Mouse (Mus musculus): ENCODE results near the gene Art3. TPM values are rescaled to one million over a fixed set of nuclear protein-coding genes. Genes with fewer than 3 reads are reported as not detected.

The Art3 gene
- 0.71 and 0.74 TPM in 2 replicates for total RNA-seq (2012; rRNA removed)

DNA sequence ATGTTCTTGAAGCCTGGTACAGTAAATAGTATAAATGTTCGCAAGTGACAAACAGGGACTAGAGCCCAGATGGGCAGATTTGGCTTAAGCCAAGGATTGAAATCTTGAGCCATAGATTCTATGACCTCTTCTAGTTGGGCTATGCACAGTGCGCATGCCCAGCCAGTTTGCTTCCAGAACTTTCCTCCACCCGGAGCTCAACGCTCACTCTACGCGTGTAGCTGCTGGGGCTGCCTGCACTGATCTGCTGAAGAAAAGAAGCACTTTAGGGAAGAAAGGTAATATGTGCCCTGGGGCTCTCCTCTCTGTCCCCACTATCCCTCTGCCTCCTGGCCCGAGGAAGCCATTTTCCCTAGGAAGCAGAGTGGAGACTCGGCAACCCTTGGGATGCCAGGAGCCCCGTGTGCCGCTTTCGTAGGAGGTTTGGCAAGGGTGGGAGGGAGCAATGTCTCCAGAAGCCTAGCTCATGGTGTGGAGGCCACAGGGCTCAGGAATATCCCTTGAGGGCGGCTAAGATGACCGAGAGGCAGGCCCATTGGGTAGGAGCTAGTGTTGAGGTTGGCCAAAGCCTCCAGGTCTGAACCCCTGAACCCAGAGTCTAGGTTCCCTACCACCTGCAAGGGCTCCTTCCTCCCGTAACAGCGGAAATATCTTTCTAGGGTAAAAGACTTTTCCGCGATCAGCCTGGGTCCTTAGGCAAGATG lies at the start of gene Art3:
TSS of gene Art3 (plus strand) at position 193 of the 704 bp plus-strand sequence.
- H3K27ac ChIP-seq (ENCODE audit: insufficient read depth, low read depth, low read length, poor library complexity, severe bottlenecking) = no peak within 1 kb of the TSS
- TF ChIP-seq ZC3H11A (IDR thresholded peaks at IDR 0.05; ENCODE audit: borderline replicate concordance, low read depth, low read length) = no peak
- no peak for TF ChIP-seq CHD2 (IDR thresholded peaks at IDR 0.05; ENCODE audit: low read depth, low read length)
- TF ChIP-seq MAFK (IDR thresholded peaks at IDR 0.05; ENCODE audit: insufficient read depth, low read depth, low read length) = no peak
- no peak for TF ChIP-seq HCFC1 (IDR thresholded peaks at IDR 0.05; ENCODE audit: borderline replicate concordance, insufficient read depth, low read length)
- no peak for TF ChIP-seq ZNF384 (IDR thresholded peaks at IDR 0.05; ENCODE audit: low read depth, low read length)

DNA sequence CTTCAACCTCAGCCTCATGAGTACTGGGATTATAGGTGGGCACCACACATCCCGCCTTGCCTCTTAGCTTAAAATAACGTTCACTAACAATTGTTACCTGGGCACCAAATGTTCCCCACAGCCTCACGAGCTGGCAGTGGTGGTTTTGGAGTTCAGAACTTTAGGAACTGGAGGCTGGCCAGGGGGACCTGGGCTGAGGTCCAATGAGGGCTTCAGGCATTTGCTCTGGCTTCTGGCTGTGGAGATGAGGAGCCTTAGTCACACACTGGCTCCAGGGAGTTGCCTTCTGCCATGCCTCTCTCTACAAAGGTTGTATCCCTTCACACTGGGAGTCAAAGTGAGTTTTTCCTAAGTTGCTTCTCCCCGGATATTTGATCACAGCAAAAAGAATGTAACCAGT lies 49.1 kb upstream of the Art3 start:
- no peak for DNase-seq (ENCODE audit: low read depth, low spot score)
- in situ Hi-C loops (cut with MboI; ENCODE audit: low sequenced_read_pairs in 2 of 2, unreplicated experiment in 2 of 2) = loop anchor here in 1 of 2 experiments (10.0 kb wide), 1 partner anchor 132 kb away; no protein-coding TSS in a partner anchor
- Histone ChIP-seq H3K9me3 (ENCODE audit: control insufficient read depth, insufficient read depth, low read depth, low read length) (no peaks in the 10 kb centered on the region), H3K36me3 (ENCODE audit: control insufficient read depth, insufficient read depth, low read length, poor library complexity, severe bottlenecking) (peaks cover 20% of the 10 kb centered on the region), H3K27ac (ENCODE audit: insufficient read depth, low read depth, low read length, poor library complexity, severe bottlenecking) (no peak overlapping the region), H3K9ac (ENCODE audit: insufficient read depth, low read depth, low read length, poor library complexity, severe bottlenecking) (no peak overlapping the region), H3K4me1 (ENCODE audit: control insufficient read depth in 2 of 2, insufficient read depth in 2 of 2, low read length in 2 of 2, poor library complexity in 1 of 2) (peaks cover 0 to 3% of the 10 kb centered on the region in 2 experiments; a peak in 2 of 4 replicates), H3K4me3 (ENCODE audit: insufficient read depth in 1 of 2, low read depth in 1 of 2, low read length in 2 of 2, poor library complexity in 1 of 2, severe bottlenecking in 1 of 2) (no peak overlapping the region)
- TF ChIP-seq MAFK (IDR thresholded peaks at IDR 0.05; ENCODE audit: insufficient read depth, low read depth, low read length) = no peak
- TF ChIP-seq HCFC1 (IDR thresholded peaks at IDR 0.05; ENCODE audit: borderline replicate concordance, insufficient read depth, low read length) = no peak
- no peak for TF ChIP-seq ZNF384 (IDR thresholded peaks at IDR 0.05; ENCODE audit: low read depth, low read length)
- TF ChIP-seq CHD2 (IDR thresholded peaks at IDR 0.05; ENCODE audit: low read depth, low read length) = no peak
- TF ChIP-seq ZC3H11A (IDR thresholded peaks at IDR 0.05; ENCODE audit: borderline replicate concordance, low read depth, low read length) = no peak

More for the DNA sequence above, at the start of gene Art3:
- no peak for DNase-seq (ENCODE audit: low read depth, low spot score)
- no peaks in the 10 kb centered on the region for H3K9me3 ChIP-seq (ENCODE audit: control insufficient read depth, insufficient read depth, low read depth, low read length)
- H3K4me1 ChIP-seq (ENCODE audit: control insufficient read depth in 2 of 2, insufficient read depth in 2 of 2, low read length in 2 of 2, poor library complexity in 1 of 2) = peaks cover 0 to 2% of the 10 kb centered on the region in 2 experiments; a peak in 1 of 4 replicates
- H3K9ac ChIP-seq (ENCODE audit: insufficient read depth, low read depth, low read length, poor library complexity, severe bottlenecking) = no peak within 1 kb of the TSS
- no peak within 1 kb of the TSS for H3K4me3 ChIP-seq (ENCODE audit: insufficient read depth in 1 of 2, low read depth in 1 of 2, low read length in 2 of 2, poor library complexity in 1 of 2, severe bottlenecking in 1 of 2)
- no peaks in the 10 kb centered on the region for H3K36me3 ChIP-seq (ENCODE audit: control insufficient read depth, insufficient read depth, low read length, poor library complexity, severe bottlenecking)
- in situ Hi-C loops (cut with MboI; ENCODE audit: low sequenced_read_pairs in 2 of 2, unreplicated experiment in 2 of 2) = no loop called here

DNA sequence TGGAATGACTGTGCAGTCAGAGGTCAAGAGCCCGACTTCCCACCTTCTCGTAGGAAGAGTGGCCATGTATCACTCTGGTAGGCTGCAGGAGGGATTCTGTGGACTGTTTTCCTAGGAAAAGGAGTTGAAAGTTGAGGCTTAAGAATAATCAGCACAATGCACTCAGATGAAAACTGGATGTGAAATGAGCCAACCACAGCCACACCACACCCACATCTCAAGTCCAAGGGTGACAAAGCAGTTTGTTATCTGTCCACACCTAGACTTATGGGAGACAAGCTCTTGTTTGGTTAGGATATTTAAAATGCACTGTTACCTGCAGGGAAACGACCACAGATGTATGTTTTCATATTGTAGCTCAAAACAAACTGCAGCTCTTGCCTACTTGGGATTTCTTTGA lies 48.5 kb upstream of the Art3 start:
- in situ Hi-C loops (cut with MboI; ENCODE audit: low sequenced_read_pairs in 2 of 2, unreplicated experiment in 2 of 2) = loop anchor here in 1 of 2 experiments (10.0 kb wide), 1 partner anchor 132 kb away; no protein-coding TSS in a partner anchor
- H3K27ac ChIP-seq (ENCODE audit: insufficient read depth, low read depth, low read length, poor library complexity, severe bottlenecking) = no peak overlapping the region
- no peaks in the 10 kb centered on the region for H3K9me3 ChIP-seq (ENCODE audit: control insufficient read depth, insufficient read depth, low read depth, low read length)
- peaks cover 0 to 3% of the 10 kb centered on the region in 2 experiments; a peak in 2 of 4 replicates for H3K4me1 ChIP-seq (ENCODE audit: control insufficient read depth in 2 of 2, insufficient read depth in 2 of 2, low read length in 2 of 2, poor library complexity in 1 of 2)
- H3K4me3 ChIP-seq (ENCODE audit: insufficient read depth in 1 of 2, low read depth in 1 of 2, low read length in 2 of 2, poor library complexity in 1 of 2, severe bottlenecking in 1 of 2) = no peak overlapping the region
- TF ChIP-seq ZNF384 (IDR thresholded peaks at IDR 0.05; ENCODE audit: low read depth, low read length) = no peak
- no peak for TF ChIP-seq CHD2 (IDR thresholded peaks at IDR 0.05; ENCODE audit: low read depth, low read length)
- no peak for TF ChIP-seq ZC3H11A (IDR thresholded peaks at IDR 0.05; ENCODE audit: borderline replicate concordance, low read depth, low read length)
- TF ChIP-seq HCFC1 (IDR thresholded peaks at IDR 0.05; ENCODE audit: borderline replicate concordance, insufficient read depth, low read length) = no peak
- TF ChIP-seq MAFK (IDR thresholded peaks at IDR 0.05; ENCODE audit: insufficient read depth, low read depth, low read length) = no peak
- DNase-seq (ENCODE audit: low read depth, low spot score) = no peak
- H3K36me3 ChIP-seq (ENCODE audit: control insufficient read depth, insufficient read depth, low read length, poor library complexity, severe bottlenecking) = peaks cover 25% of the 10 kb centered on the region
- H3K9ac ChIP-seq (ENCODE audit: insufficient read depth, low read depth, low read length, poor library complexity, severe bottlenecking) = no peak overlapping the region

DNA sequence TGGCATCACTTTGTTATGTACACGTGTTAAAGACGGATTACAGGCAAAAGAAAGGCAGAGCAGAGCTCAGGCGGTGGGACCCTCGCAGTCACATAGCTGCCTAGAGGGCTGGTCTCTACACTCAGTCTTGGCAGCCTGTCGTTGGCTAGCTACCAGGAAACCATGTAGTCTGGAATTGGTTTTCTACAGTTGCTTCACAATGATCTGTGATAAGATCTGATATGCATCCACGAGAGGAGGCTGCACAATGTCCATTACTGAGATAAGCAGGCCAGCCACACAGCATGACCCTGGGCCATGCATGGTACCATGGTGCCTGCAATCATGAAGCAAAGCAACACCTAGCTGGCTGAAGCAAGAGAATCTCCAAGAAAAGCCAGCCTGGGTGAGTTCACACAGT lies 43.8 kb upstream of the Art3 start:
- no peak overlapping the region for H3K27ac ChIP-seq (ENCODE audit: insufficient read depth, low read depth, low read length, poor library complexity, severe bottlenecking)
- H3K4me3 ChIP-seq (ENCODE audit: insufficient read depth in 1 of 2, low read depth in 1 of 2, low read length in 2 of 2, poor library complexity in 1 of 2, severe bottlenecking in 1 of 2) = no peak overlapping the region
- no peak overlapping the region for H3K9ac ChIP-seq (ENCODE audit: insufficient read depth, low read depth, low read length, poor library complexity, severe bottlenecking)
- DNase-seq (ENCODE audit: low read depth, low spot score) = no peak
- no peaks in the 10 kb centered on the region for H3K9me3 ChIP-seq (ENCODE audit: control insufficient read depth, insufficient read depth, low read depth, low read length)
- TF ChIP-seq MAFK (IDR thresholded peaks at IDR 0.05; ENCODE audit: insufficient read depth, low read depth, low read length) (no peak), HCFC1 (IDR thresholded peaks at IDR 0.05; ENCODE audit: borderline replicate concordance, insufficient read depth, low read length) (no peak), ZNF384 (IDR thresholded peaks at IDR 0.05; ENCODE audit: low read depth, low read length) (no peak), CHD2 (IDR thresholded peaks at IDR 0.05; ENCODE audit: low read depth, low read length) (no peak), ZC3H11A (IDR thresholded peaks at IDR 0.05; ENCODE audit: borderline replicate concordance, low read depth, low read length) (no peak)
- no peaks in the 10 kb centered on the region; a peak in 1 of 4 replicates for H3K4me1 ChIP-seq (ENCODE audit: control insufficient read depth in 2 of 2, insufficient read depth in 2 of 2, low read length in 2 of 2, poor library complexity in 1 of 2)
- H3K36me3 ChIP-seq (ENCODE audit: control insufficient read depth, insufficient read depth, low read length, poor library complexity, severe bottlenecking) = peaks cover 56% of the 10 kb centered on the region
- in situ Hi-C loops (cut with MboI; ENCODE audit: low sequenced_read_pairs in 2 of 2, unreplicated experiment in 2 of 2) = loop anchor here in 1 of 2 experiments (10.0 kb wide), 1 partner anchor 127 kb away; no protein-coding TSS in a partner anchor
